Mouse (Mus musculus) embryonic fibroblast, embryonic 13.5 days (primary cell): ENCODE results near the gene Aff3.

ENCODE experiments used
- CTCF ChIP-seq: IDR thresholded peaks from 2 replicates; pipeline ENCODE4 v1.5.1; 2011; ENCODE audit warnings: mild to moderate bottlenecking, control low read depth, low read length, moderate library complexity, borderline replicate concordance; ENCODE audit not compliant: insufficient read depth
- POLR2A ChIP-seq: IDR thresholded peaks from 2 replicates; pipeline ENCODE4 v1.6.1; 2011; ENCODE audit warnings: low read depth, mild to moderate bottlenecking, control low read depth, low read length, moderate library complexity

- TF ChIP-seq POLR2A, result no peak
- TF ChIP-seq CTCF, result no peak
Measured at GRCm38 (mm10) chr1:38233121-38233520, 431.6 kb downstream of the Aff3 start.
